Mouse (Mus musculus) lung, adult 2 months (tissue): ENCODE measurements around the gene Gm7030.

Experiments used
- CTCF ChIP-seq: fragments of 200-500 bp; IDR thresholded peaks from 2 replicates; pipeline ENCODE4 v1.5.1; 2011; ENCODE audit warnings: mild to moderate bottlenecking, low read length, control low read depth; ENCODE audit not compliant: insufficient read depth
- POLR2A ChIP-seq: fragments of 200-500 bp; IDR thresholded peaks from 2 replicates; pipeline ENCODE4 v1.6.1; 2011; ENCODE audit warnings: low read depth, mild to moderate bottlenecking, control low read depth, low read length, borderline replicate concordance; ENCODE audit errors: extremely low read depth

GRCm38 (mm10) chr17:36168039-36168652 is 38.9 kb upstream of the Gm7030 start, which contains the start of gene Gm8909:
- TF ChIP-seq CTCF: no peak
- TF ChIP-seq POLR2A: no peak
